Mouse (Mus musculus): Measurements from ENCODE around the gene Myl4. TPM values are rescaled to one million over a fixed set of nuclear protein-coding genes. Genes with fewer than 3 reads are reported as not detected.

Myl4 gene
- polyA plus RNA-seq, 1 experiment from 2014 or later: 16.4 TPM

Other genes starting within 250 kb of the Myl4 start
- 33.2 and 33.3 TPM in 2 replicates for gene Kansl1, start 81.8 kb upstream of the Myl4 start, polyA plus RNA-seq (2014; fragmentation: Nextera tagmentation; extraction: Ambion mirVana)
- gene Cdc27, start within 50 bp of the Myl4 start, polyA plus RNA-seq (2014; fragmentation: Nextera tagmentation; extraction: Ambion mirVana): 63.2 and 70.6 TPM in 2 replicates
- 1.3 and 1.4 TPM in 2 replicates for gene Itgb3, start 57.3 kb downstream of the Myl4 start, polyA plus RNA-seq (2014; fragmentation: Nextera tagmentation; extraction: Ambion mirVana)
- gene Gm11639, start 135.0 kb downstream of the Myl4 start, polyA plus RNA-seq (2014; fragmentation: Nextera tagmentation; extraction: Ambion mirVana): not detected in 2 replicates